Mouse (Mus musculus) embryonic facial prominence, embryonic 12.5 days (tissue): ENCODE data around the gene Gzmm. TPM values are rescaled to one million over a fixed set of nuclear protein-coding genes. Genes with fewer than 3 reads are reported as not detected.

ENCODE experiments used
- ATAC-seq: fragments of 200-750 bp; cut with Nextera tagmentation; 2 replicates; pipeline ENCODE4 v1.8.0; 2017; ENCODE audit not compliant: insufficient number of reproducible peaks, insufficient read depth, low FRiP score, low TSS enrichment
- H3K27ac ChIP-seq: fragments of 300-500 bp; sonication (generic); 2 replicates; pipeline ENCODE4 v1.5.1; 2016; ENCODE audit warnings: mild to moderate bottlenecking
- H3K27me3 ChIP-seq: fragments of 300-500 bp; sonication (generic); 2 replicates; pipeline ENCODE4 v1.6.1; 2016; ENCODE audit warnings: mild to moderate bottlenecking, moderate library complexity
- H3K36me3 ChIP-seq: fragments of 300-500 bp; sonication (generic); 2 replicates; pipeline ENCODE4 v1.6.1; 2016; ENCODE audit warnings: mild to moderate bottlenecking
- H3K4me1 ChIP-seq: fragments of 300-500 bp; sonication (generic); 2 replicates; pipeline ENCODE4 v1.6.1; 2016
- H3K4me2 ChIP-seq: fragments of 300-500 bp; sonication (generic); replicated peaks from 2 replicates; pipeline ENCODE4 v1.6.1; 2016; ENCODE audit warnings: mild to moderate bottlenecking, moderate library complexity
- H3K4me3 ChIP-seq: fragments of 300-500 bp; sonication (generic); 2 replicates; pipeline ENCODE4 v1.5.1; 2016; ENCODE audit warnings: mild to moderate bottlenecking
- H3K9ac ChIP-seq: fragments of 300-500 bp; sonication (generic); 2 replicates; pipeline ENCODE4 v1.6.1; 2016; ENCODE audit warnings: mild to moderate bottlenecking, moderate library complexity
- H3K9me3 ChIP-seq: fragments of 300-500 bp; sonication (generic); 2 replicates; pipeline ENCODE4 v1.6.1; 2016; ENCODE audit warnings: mild to moderate bottlenecking, moderate library complexity
- WGBS: fragments of 180-500 bp; shearing (Covaris S2); methylation state at CpG from one replicate; pipeline ENCODE4 v1.1.7; 2016; 5-methylcytosine and 5-hydroxymethylcytosine counted together
- polyA plus RNA-seq: library from polyadenylated mRNA; unstranded; fragments of >200 nt; fragmentation: Nextera tagmentation; extraction: Ambion mirVana; gene quantifications from 2 replicates; pipeline ENCODE4 v1.2.1, GENCODE M21; 2016

Gene Gzmm
- polyA plus RNA-seq, 1 experiment from 2014 or later, result 0.55 TPM

DNA sequence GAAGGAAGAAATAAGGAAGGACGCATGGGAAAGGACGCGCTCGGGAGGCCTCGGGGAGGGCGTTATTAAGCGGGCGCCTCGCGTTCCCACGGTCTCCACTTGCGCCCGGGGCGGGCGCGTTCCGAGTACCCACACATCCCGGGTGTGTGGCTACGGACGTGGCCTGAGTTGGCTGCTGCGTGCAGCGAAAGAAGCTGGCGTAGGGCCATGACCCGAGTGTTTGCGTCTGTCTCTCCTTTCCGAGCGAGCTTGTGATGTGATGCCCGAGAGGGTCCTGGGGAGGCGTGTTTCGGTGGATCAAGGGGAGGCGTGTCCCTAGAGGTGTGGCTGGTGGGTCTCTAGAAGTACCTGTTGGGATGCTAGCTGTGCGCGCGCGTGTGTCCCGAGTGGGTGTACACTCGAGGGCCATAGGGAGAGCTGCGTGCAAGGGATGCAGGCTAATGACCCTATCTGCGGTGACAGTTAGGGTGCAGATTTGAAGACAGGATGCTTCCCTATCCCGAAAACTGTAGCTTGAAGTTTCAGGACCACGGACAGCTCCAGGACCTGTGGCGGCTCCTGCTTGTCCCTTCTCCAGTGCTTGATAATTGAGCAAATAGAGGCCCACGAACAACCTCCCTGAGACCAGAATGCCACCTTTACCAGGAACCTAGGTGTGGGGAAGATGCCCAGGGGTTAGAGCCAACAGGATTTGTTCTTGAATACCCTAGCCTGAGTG lies 29.0 kb downstream of the Gzmm start:
- Histone ChIP-seq H3K27ac (no peak overlapping the region), H3K36me3 (no peaks in the 10 kb centered on the region), H3K4me3 (peak overlapping the region; percentile 56), H3K27me3 (peaks cover 57% of the 10 kb centered on the region), H3K9ac (no peak overlapping the region), H3K4me2 (peak overlapping the region; percentile 98), H3K9me3 (no peaks in the 10 kb centered on the region), H3K4me1 (peaks cover 14% of the 10 kb centered on the region)
- WGBS, result 5% methylated on average over 43 of the region's 43 CpGs
- ATAC-seq, result no peak

GRCm38 (mm10) chr10:79721089-79721488 lies 32.3 kb downstream of the Gzmm start:
- no peak overlapping the region for H3K4me2 ChIP-seq
- H3K27me3 ChIP-seq, result peaks cover 31% of the 10 kb centered on the region
- H3K9me3 ChIP-seq, result no peaks in the 10 kb centered on the region
- no peaks in the 10 kb centered on the region for H3K36me3 ChIP-seq
- ATAC-seq, result no peak
- 66% methylated on average over 5 of the region's 5 CpGs for WGBS
- H3K9ac ChIP-seq, result no peak overlapping the region
- H3K4me1 ChIP-seq, result peaks cover 14% of the 10 kb centered on the region
- no peak overlapping the region for H3K27ac ChIP-seq
- no peak overlapping the region for H3K4me3 ChIP-seq

DNA sequence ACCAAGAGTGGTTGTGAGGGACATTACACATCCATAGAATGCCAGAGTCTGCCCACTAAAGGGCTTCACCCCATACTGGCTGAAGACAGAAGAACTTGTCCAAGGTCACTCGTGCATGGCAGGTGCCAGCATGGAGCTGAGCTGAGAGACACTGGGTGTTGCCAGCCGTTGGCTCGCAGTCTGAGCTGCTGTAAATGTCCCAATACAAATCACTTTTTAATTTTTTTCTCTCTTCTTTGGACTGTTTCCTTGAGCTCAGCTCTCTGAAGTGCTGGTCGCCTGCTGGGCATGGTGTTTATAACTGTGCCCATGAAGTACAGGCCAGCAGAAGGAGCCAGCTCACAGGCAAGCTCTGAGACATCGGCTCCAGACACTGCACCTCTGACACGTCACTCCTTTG lies 34.2 kb downstream of the Gzmm start:
- no peaks in the 10 kb centered on the region for H3K9me3 ChIP-seq
- no peak overlapping the region for H3K4me3 ChIP-seq
- peaks cover 12% of the 10 kb centered on the region for H3K27me3 ChIP-seq
- H3K27ac ChIP-seq, result no peak overlapping the region
- no peaks in the 10 kb centered on the region for H3K36me3 ChIP-seq
- ATAC-seq, result no peak
- H3K4me1 ChIP-seq, result no peaks in the 10 kb centered on the region
- WGBS, result 67% methylated on average over 6 of the region's 6 CpGs
- H3K9ac ChIP-seq, result no peak overlapping the region
- H3K4me2 ChIP-seq, result no peak overlapping the region

- ATAC-seq, result no peak
These were observed 34.9 kb downstream of the Gzmm start for GRCm38 (mm10) chr10:79723692-79724091.

DNA sequence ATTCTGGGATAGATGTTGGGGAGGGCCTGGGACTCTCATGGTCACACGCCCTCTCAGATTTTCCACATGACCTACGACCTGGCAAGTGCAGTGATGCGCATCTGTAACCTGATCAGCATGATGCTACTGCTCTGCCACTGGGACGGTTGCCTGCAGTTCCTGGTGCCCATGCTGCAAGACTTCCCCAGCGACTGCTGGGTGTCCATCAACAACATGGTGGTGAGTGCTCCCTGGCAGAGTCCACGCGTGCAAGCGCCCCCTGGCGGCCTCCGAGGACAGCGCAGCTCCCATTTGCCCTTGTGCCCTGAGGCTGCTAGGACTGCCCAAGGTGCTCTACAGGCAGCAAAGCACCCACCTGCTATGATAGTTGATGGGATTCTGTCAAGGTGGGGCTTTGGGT lies 37.3 kb downstream of the Gzmm start:
- no peak overlapping the region for H3K4me3 ChIP-seq
- H3K27ac ChIP-seq, result no peak overlapping the region
- H3K36me3 ChIP-seq, result no peaks in the 10 kb centered on the region
- no peaks in the 10 kb centered on the region for H3K27me3 ChIP-seq
- 32% methylated on average over 11 of the region's 11 CpGs for WGBS
- H3K4me1 ChIP-seq, result no peaks in the 10 kb centered on the region
- H3K9me3 ChIP-seq, result no peaks in the 10 kb centered on the region
- no peak for ATAC-seq
- no peak overlapping the region for H3K4me2 ChIP-seq
- no peak overlapping the region for H3K9ac ChIP-seq

More at GRCm38 (mm10) chr10:79723692-79724091, 34.9 kb downstream of the Gzmm start:
- H3K27ac ChIP-seq, result no peak overlapping the region
- H3K4me2 ChIP-seq, result no peak overlapping the region
- peaks cover 5% of the 10 kb centered on the region for H3K27me3 ChIP-seq
- H3K9me3 ChIP-seq, result no peaks in the 10 kb centered on the region
- H3K4me1 ChIP-seq, result no peaks in the 10 kb centered on the region
- H3K9ac ChIP-seq, result no peak overlapping the region
- no peaks in the 10 kb centered on the region for H3K36me3 ChIP-seq
- no peak overlapping the region for H3K4me3 ChIP-seq
- 70% methylated on average over 7 of the region's 7 CpGs for WGBS

DNA sequence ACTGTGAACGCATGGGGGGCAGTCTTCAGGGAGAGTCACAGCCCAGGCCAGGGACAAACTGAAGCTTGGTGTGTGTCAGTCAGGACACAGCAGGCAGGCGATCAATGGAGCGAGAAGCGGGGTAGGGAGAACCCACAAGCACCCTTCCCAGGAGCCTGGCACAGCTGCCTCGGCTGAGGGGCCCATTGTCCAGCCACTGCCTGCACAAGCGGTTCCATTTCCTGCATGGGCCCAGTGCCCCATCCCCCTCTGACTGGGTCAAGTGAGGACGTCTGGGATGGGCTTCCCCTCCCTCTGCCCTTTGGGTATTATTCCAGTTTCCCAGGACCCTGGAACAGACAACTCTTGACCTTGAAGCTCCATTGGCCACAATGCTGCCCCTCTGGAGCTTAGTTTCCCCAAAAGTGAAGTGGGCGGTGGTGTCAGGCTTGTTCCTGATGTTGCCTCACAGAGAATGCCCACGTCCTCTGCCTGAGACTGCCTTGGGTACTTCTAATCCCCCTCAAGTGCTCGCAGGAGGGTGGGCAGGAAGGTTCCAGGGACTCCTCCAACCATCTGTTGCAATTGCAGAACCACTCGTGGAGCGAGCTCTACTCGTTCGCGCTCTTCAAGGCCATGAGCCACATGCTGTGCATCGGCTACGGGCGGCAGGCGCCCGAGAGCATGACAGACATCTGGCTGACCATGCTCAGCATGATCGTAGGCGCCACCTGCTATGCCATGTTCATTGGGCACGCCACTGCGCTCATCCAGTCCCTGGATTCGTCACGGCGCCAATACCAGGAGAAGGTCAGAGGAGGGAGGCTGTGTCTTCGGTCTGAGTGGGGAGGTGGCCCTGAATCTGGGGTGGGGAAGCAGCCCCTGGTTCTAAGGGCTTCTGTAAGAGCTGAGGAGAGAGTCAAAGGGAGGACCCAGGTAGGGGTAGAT lies 39.8 kb downstream of the Gzmm start:
- H3K27ac ChIP-seq, result no peak overlapping the region
- peaks cover 10% of the 10 kb centered on the region; the same call in 1 of the 2 replicates for H3K36me3 ChIP-seq
- no peaks in the 10 kb centered on the region for H3K27me3 ChIP-seq
- H3K9ac ChIP-seq, result no peak overlapping the region
- no peaks in the 10 kb centered on the region for H3K4me1 ChIP-seq
- H3K9me3 ChIP-seq, result no peaks in the 10 kb centered on the region
- H3K4me2 ChIP-seq, result no peak overlapping the region
- 75% methylated on average over 28 of the region's 28 CpGs for WGBS
- H3K4me3 ChIP-seq, result no peak overlapping the region
- no peak for ATAC-seq

DNA sequence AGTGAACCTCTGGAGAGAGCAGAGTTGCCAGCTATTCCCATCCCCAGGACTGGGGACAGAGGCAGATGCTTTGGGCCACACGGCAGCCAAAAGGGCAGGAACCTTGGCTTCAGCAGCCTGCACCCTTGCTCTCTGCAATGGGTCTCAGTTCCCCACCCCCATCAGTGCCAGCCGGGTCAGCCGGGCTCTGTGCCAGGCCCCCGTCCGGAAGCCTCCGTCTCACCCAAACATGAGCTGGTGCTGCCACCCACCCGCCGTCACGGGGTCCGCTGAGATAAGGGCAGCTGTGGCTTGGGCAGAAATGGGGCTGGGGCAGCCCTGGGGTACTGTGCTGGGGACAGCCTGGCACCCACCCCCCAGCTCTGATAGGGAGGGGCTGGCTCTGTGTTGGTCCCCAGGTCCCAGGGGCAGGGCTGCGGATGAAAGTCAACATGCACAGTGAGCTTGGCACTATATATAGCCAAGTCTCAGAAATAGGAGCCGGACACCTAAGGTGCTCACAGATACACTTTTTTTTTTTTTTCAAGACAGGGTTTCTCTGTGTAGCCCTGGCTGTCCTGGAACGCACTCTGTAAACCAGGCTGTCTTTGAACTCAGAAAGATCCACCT lies 40.6 kb downstream of the Gzmm start:
- no peak for ATAC-seq
- H3K9me3 ChIP-seq, result no peaks in the 10 kb centered on the region
- H3K9ac ChIP-seq, result no peak overlapping the region
- H3K27me3 ChIP-seq, result no peaks in the 10 kb centered on the region
- H3K4me3 ChIP-seq, result no peak overlapping the region
- WGBS, result 82% methylated on average over 13 of the region's 13 CpGs
- H3K4me1 ChIP-seq, result no peaks in the 10 kb centered on the region
- peaks cover 17% of the 10 kb centered on the region for H3K36me3 ChIP-seq
- H3K4me2 ChIP-seq, result no peak overlapping the region
- no peak overlapping the region for H3K27ac ChIP-seq

DNA sequence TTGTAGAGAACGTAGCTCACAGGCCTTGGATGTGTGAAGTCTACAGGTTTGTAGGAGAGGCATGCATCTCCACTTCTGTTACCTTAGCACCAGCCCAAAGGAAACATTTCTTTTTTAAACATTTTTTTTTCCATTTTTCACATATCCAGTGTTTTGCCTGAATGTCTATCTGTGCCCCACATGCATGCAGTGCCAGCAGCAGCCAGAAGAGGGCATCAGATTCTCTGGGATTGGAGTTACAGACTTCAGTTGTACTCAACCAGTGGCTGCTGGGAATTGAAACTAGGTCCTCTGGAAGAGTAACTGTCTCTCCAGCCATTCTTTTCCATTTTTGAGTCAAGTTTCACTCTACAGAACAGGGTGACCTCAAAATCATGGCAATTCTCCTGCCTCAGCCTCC lies 43.7 kb downstream of the Gzmm start:
- no peak overlapping the region for H3K4me2 ChIP-seq
- no peak for ATAC-seq
- no peak overlapping the region for H3K4me3 ChIP-seq
- H3K36me3 ChIP-seq, result peaks cover 48% of the 10 kb centered on the region
- H3K27ac ChIP-seq, result no peak overlapping the region
- H3K27me3 ChIP-seq, result peaks cover 18% of the 10 kb centered on the region
- no peaks in the 10 kb centered on the region for H3K4me1 ChIP-seq
- peaks cover 20% of the 10 kb centered on the region for H3K9me3 ChIP-seq
- WGBS, result 95% methylated on average over 1 of the region's 1 CpGs
- H3K9ac ChIP-seq, result no peak overlapping the region

GRCm38 (mm10) chr10:79733847-79734246 lies 45.0 kb downstream of the Gzmm start:
- H3K27me3 ChIP-seq, result peaks cover 18% of the 10 kb centered on the region
- H3K4me3 ChIP-seq, result no peak overlapping the region
- no peak for ATAC-seq
- no peaks in the 10 kb centered on the region for H3K4me1 ChIP-seq
- 94% methylated on average over 15 of the region's 15 CpGs for WGBS
- peaks cover 34% of the 10 kb centered on the region for H3K9me3 ChIP-seq
- peaks cover 61% of the 10 kb centered on the region for H3K36me3 ChIP-seq
- H3K4me2 ChIP-seq, result no peak overlapping the region
- H3K9ac ChIP-seq, result no peak overlapping the region
- H3K27ac ChIP-seq, result no peak overlapping the region

GRCm38 (mm10) chr10:79735361-79735760 lies 46.5 kb downstream of the Gzmm start:
- Histone ChIP-seq H3K27me3 (peaks cover 18% of the 10 kb centered on the region), H3K36me3 (peaks cover 76% of the 10 kb centered on the region), H3K4me2 (0 out of 2 replicates have a peak overlapping the region, but pooled peaks have one; percentile 5), H3K9me3 (peaks cover 49% of the 10 kb centered on the region), H3K4me3 (no peak overlapping the region), H3K27ac (no peak overlapping the region), H3K9ac (no peak overlapping the region), H3K4me1 (no peaks in the 10 kb centered on the region)
- 32% methylated on average over 52 of the region's 52 CpGs for WGBS
- ATAC-seq, result no peak

DNA sequence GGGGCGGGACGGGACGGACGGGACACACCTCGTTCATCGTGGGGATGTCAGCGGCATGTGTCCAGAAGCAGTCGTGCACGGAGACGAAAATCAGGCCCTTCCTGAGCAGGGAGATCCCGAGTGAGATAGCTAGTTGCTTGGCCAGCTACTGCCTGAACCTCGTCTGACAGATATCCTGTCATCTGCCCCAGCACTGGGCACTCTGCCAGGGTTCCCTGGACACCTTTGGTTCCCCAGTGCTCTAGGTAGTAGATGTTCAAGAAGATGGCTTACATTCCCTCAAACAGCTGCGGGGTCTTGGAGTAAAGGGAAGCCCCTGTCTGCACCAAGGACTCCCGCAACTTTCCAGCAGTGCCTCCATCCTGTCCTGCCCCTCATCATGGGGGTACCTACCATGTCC lies 47.9 kb downstream of the Gzmm start:
- no peak overlapping the region for H3K9ac ChIP-seq
- no peak overlapping the region for H3K27ac ChIP-seq
- H3K4me3 ChIP-seq, result no peak overlapping the region
- peaks cover 18% of the 10 kb centered on the region for H3K27me3 ChIP-seq
- peaks cover 59% of the 10 kb centered on the region for H3K9me3 ChIP-seq
- peaks cover 90% of the 10 kb centered on the region for H3K36me3 ChIP-seq
- ATAC-seq, result no peak
- H3K4me2 ChIP-seq, result no peak overlapping the region
- 91% methylated on average over 14 of the region's 14 CpGs for WGBS
- H3K4me1 ChIP-seq, result no peaks in the 10 kb centered on the region
